Mouse (Mus musculus) small intestine, adult 2 months (tissue): Measurements from ENCODE around the gene Ripk1. TPM values are rescaled to one million over a fixed set of nuclear protein-coding genes. Genes with fewer than 3 reads are reported as not detected.
A peak's percentile ranks its signal among the peaks of the same experiment; 100 is the strongest.

ENCODE experiments used
- H3K27ac ChIP-seq: fragments of 200-500 bp; 2 replicates; pipeline ENCODE4 v1.5.1; 2012; ENCODE audit warnings: low read depth, low read length, control low read depth, inconsistent platforms; ENCODE audit not compliant: insufficient read depth
- H3K27me3 ChIP-seq: fragments of 200-500 bp; 2 replicates; pipeline ENCODE4 v1.6.1; 2012; ENCODE audit warnings: mild to moderate bottlenecking, moderate library complexity, low read length, inconsistent platforms; ENCODE audit not compliant: control insufficient read depth, insufficient read depth
- H3K36me3 ChIP-seq: fragments of 200-500 bp; 2 replicates; pipeline ENCODE4 v1.6.1; 2012; ENCODE audit warnings: mild to moderate bottlenecking, low read length, control low read depth, inconsistent platforms; ENCODE audit not compliant: control insufficient read depth, insufficient read depth
- H3K4me1 ChIP-seq: fragments of 200-500 bp; 2 replicates; pipeline ENCODE4 v1.6.1; 2012; ENCODE audit warnings: low read length, inconsistent platforms, mixed read lengths; ENCODE audit not compliant: control insufficient read depth, insufficient read depth, insufficient read length
- H3K4me3 ChIP-seq: fragments of 200-500 bp; 2 replicates; pipeline ENCODE4 v1.5.1; 2012; ENCODE audit warnings: low read depth, mild to moderate bottlenecking, control low read depth, inconsistent platforms, low read length, moderate library complexity
- CTCF ChIP-seq: fragments of 200-500 bp; IDR thresholded peaks from 2 replicates; pipeline ENCODE4 v1.5.1; 2012; ENCODE audit warnings: low read depth, mild to moderate bottlenecking, control low read depth, inconsistent platforms, low read length, moderate library complexity, mixed read lengths; ENCODE audit not compliant: insufficient replicate concordance, insufficient read length; ENCODE audit errors: extremely low read depth
- POLR2A ChIP-seq: fragments of 200-500 bp; IDR thresholded peaks from 2 replicates; pipeline ENCODE4 v1.6.1; 2012; ENCODE audit warnings: low read depth, mild to moderate bottlenecking, control low read depth, inconsistent platforms, low read length, moderate library complexity
- WGBS: fragments of 180-500 bp; shearing (Covaris S2); methylation state at CpG from one replicate; pipeline ENCODE4 v1.1.7; 2018; 5-methylcytosine and 5-hydroxymethylcytosine counted together
- polyA plus RNA-seq: library from polyadenylated mRNA; depleted of rRNA; stranded (reverse); fragments of >200 nt; gene quantifications from 2 replicates; pipeline ENCODE4 v1.2.3, GENCODE M21; 2012; rRNA removed

Ripk1 gene
- polyA plus RNA-seq, 1 experiment, result 18.8 TPM

DNA sequence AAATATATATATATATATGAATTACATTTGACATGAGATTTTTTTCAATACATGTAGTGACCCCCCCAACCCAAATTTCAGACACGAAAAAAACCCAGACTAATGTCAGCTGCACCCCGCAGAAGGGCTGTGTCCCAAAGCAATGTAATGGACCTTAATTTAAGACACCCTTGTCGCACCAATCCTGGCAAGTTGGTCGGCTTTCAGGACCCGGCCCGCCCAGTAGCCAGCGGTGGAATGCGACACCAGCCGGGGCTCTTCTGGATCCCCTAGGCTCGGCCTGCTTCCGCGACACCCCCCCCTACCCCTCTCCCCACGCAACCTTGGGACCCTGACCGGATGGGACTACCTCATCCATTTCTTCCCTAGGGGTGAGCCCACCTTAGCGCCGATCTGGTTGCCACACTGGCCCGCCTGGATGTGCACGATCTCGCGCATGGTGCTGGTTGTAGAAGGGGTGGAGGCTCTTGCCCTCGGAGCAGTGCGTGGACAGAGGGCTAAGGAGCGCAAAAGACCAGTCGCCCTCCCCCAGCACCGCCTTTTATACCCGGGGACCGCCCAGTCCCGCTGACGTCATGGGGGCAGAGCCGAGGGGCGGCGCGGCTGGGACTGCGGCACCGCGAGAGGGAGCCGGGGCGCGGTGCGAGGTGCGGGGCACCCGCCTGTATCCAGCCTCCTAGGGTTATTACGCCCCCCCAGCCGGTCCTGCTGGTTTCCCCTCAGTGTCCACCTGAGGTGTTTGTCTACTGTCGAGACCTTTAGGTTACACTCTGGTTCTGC is 75.5 kb downstream of the Ripk1 start, which contains the start of gene Tubb2a:
TSS of gene Tubb2a (minus strand) at position 516 of the 780 bp plus-strand sequence.
- H3K36me3 ChIP-seq, result peaks cover 3% of the 10 kb centered on the region; the same call in 1 of the 2 replicates
- WGBS, result under 1% methylated on average over 45 of the region's 45 CpGs
- peak within 1 kb of the TSS; percentile 70 for H3K4me3 ChIP-seq
- H3K4me1 ChIP-seq, result peaks cover 11% of the 10 kb centered on the region
- H3K27me3 ChIP-seq, result no peaks in the 10 kb centered on the region
- TF ChIP-seq POLR2A (peak; percentile 96), CTCF (peak; percentile 55; the same call in 1 of the 2 replicates)
- no peak within 1 kb of the TSS for H3K27ac ChIP-seq

GRCm38 (mm10) chr13:34078500-34079280 is 76.5 kb downstream of the Ripk1 start:
- H3K27ac ChIP-seq, result no peak overlapping the region
- no peaks in the 10 kb centered on the region for H3K27me3 ChIP-seq
- WGBS, result 53% methylated on average over 16 of the region's 16 CpGs
- peak overlapping the region; percentile 70 for H3K4me3 ChIP-seq
- TF ChIP-seq CTCF (no peak), POLR2A (no peak)
- H3K36me3 ChIP-seq, result peaks cover under 1% of the 10 kb centered on the region; the same call in 1 of the 2 replicates
- H3K4me1 ChIP-seq, result peaks cover 11% of the 10 kb centered on the region

DNA sequence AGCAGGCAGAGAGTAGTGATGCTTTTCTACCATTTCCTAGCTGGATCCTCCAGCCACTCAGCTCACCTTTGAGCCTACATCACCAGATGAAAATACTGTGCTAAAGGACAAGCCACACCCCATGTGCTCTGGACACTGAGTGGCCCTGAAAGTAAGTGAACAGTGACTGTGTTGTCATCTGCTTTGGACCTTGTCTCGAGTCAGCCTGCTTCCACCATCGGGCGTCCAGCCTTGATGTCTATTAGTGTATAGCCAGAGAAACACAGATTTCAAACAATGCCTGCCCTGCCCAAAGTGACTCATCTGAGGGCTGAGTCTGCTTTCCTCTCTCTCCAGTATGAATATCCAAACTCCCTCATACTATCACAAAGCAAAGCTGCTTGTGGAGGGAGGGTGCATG is 77.6 kb downstream of the Ripk1 start:
- peaks cover 13% of the 10 kb centered on the region for H3K4me1 ChIP-seq
- TF ChIP-seq POLR2A (no peak), CTCF (no peak)
- 44% methylated on average over 3 of the region's 3 CpGs for WGBS
- H3K36me3 ChIP-seq, result no peaks in the 10 kb centered on the region
- H3K4me3 ChIP-seq, result no peak overlapping the region
- no peak overlapping the region for H3K27ac ChIP-seq
- H3K27me3 ChIP-seq, result no peaks in the 10 kb centered on the region

GRCm38 (mm10) chr13:34081926-34082325 is 79.8 kb downstream of the Ripk1 start:
- Histone ChIP-seq H3K27ac (no peak overlapping the region), H3K4me3 (no peak overlapping the region), H3K27me3 (no peaks in the 10 kb centered on the region), H3K4me1 (peaks cover 6% of the 10 kb centered on the region), H3K36me3 (no peaks in the 10 kb centered on the region)
- WGBS, result 81% methylated on average over 4 of the region's 4 CpGs
- no peak for TF ChIP-seq CTCF
- TF ChIP-seq POLR2A, result no peak

- Histone ChIP-seq H3K4me1 (peaks cover 7% of the 10 kb centered on the region), H3K27me3 (no peaks in the 10 kb centered on the region), H3K4me3 (no peak overlapping the region), H3K27ac (no peak overlapping the region; the same call in 1 of the 2 replicates), H3K36me3 (no peaks in the 10 kb centered on the region)
- no peak for TF ChIP-seq POLR2A
- no peak for TF ChIP-seq CTCF
- WGBS, result 23% methylated on average over 9 of the region's 9 CpGs
Measured at GRCm38 (mm10) chr13:34084026-34084750, 82.0 kb downstream of the Ripk1 start.

Other genes with a start within 250 kb of the Ripk1 start
- not detected in 2 replicates for gene Serpinb6e, start 159.0 kb upstream of the Ripk1 start, polyA plus RNA-seq
- not detected in 2 replicates for gene Serpinb6c, start 96.7 kb upstream of the Ripk1 start, polyA plus RNA-seq
- gene Nqo2, start 37.7 kb upstream of the Ripk1 start, polyA plus RNA-seq, result 2.4 and 3.3 TPM in 2 replicates
- gene Serpinb6a, start 431 bp downstream of the Ripk1 start, polyA plus RNA-seq, result 61.1 and 214 TPM in 2 replicates
- gene Bphl, start 35.2 kb downstream of the Ripk1 start, polyA plus RNA-seq, result 10.8 and 11.0 TPM in 2 replicates
- gene Tubb2a, start 75.6 kb downstream of the Ripk1 start, polyA plus RNA-seq, result 132 and 176 TPM in 2 replicates
- gene Tubb2b, start 128.1 kb downstream of the Ripk1 start, polyA plus RNA-seq, result 9.3 and 12.6 TPM in 2 replicates
- gene Psmg4, start 160.6 kb downstream of the Ripk1 start, polyA plus RNA-seq, result 98.7 and 102 TPM in 2 replicates